Mouse (Mus musculus): ENCODE results near the gene Adamtsl1.

The Adamtsl1 gene

DNA sequence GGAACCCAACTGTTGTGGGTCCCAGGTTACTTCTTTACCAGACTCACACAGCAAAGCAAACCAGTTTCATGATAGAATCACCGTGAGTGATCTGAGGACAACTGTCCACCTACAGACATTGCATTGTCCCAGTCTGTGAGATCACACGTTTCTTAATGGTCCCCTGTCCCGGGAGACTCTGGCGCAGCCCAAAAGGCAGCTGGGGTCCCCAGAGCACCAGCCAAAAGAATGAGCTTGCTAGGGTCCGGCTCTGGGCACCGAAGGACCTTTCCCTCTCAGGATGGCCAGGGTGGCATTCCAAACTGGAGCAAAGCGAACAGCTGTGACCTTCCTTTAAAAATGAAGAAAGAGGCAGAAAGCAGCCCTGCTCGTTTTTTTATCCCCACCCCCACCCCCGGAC, at the start of gene Adamtsl1:
TSS of gene Adamtsl1 (plus strand) at position 381 of the 400 bp plus-strand sequence.
- no peak for DNase-seq

DNA sequence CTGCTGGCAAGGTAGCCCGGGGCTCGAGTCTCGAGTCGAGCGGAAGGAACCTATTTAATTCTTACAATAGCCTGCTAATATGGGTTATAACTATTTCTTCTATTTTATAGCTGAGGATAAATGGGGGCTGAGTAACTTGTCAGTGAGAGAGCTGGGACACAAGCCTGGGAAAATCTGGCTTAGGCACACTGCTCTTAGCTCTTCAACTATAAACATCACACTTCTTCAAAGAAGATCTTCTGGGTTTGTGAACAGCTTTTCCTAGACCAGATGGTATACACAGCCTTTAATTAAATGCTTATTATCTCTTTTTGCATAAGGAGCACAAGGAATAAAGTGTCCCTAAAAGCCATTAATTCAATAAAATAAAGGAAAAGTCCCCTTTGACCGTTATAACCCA, 30.4 kb upstream of the Adamtsl1 start:
- DNase-seq, result no peak

DNA sequence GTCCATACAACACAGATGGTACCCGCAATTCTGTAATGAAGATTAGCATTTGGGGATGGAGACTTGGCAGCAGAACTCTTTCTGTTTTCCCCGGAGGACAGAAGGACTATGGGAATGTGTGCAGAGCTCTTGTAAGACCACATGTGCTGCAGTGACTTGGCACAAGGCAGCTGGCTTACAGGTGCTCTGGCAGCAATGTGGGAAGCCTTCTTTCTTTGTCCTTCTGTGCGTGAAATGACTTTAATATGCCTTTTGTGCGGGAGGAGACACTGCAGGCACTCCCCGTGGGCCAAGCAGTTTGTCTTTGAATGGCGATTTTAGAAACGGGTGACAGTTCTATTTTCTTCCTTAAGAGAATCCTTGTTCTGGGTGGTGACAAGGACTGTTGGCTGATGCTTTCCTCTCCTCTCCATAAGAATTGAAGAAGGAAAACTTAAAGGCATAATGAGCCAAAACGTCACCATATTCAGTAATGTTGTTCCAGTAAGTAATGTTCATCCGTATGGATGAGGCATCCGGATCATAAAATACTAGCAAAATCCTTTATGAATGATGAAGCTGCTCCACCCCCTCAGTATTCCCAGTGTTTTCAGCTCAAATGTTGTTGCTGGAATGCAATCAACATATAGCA, 27.5 kb upstream of the Adamtsl1 start:
- DNase-seq, result no peak

DNA sequence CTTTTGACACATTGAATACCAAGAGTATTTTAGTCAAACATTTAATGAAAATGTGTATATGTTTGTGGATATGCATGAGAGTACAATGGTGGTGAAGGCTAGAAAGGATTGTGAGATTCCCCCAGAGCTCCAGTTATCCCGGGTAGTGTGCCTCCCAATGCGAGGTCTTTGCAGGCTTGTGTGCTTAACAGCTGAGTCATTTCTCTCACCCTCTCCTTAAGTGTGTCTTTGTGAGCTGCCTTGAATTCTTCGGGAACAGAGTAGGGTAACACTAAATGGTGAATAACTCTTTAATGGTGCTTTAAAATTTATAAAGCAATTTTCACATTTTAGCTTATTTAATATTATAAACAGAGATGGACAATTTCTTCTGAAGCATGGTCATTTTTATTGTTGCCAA, 8.3 kb upstream of the Adamtsl1 start:
- DNase-seq, result no peak

DNA sequence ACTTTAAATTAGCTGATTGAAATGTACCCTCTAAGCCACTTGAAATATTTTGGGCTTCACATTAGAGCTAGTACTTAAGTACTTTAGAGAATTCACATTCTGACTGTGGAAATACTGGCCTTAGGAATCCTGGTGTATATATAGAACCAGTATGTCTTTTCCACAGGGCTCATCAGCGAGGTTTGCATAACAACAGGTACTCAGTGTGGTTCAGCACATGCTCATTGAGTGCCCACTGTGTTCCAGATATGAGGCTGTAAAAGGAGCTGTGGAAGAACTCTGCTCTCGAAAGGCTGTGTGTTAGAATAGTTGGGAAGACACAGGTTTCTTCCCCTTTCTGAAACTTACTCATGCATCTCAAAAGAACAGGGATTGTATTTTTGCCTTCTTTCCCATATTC, 7.0 kb upstream of the Adamtsl1 start:
- no peak for DNase-seq

DNA sequence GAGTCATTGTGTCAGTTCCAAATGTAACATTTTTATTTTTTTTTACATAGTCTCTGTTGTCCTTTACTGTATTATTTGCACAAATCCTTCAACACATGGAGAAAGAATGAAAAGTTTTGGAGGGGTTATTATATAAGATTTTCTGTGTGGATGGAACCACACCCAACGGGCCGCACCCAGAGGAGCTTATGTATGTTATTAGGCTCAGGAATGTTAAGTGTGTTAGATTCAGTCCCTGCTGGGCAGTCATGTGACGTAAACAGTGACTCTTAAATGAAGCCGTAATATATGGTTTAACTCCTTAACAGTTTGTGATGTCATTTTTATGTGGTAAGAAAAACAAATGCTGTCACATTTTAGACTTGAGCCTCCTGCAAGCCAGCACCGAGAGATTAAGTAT, 6.5 kb upstream of the Adamtsl1 start:
- no peak for DNase-seq

DNA sequence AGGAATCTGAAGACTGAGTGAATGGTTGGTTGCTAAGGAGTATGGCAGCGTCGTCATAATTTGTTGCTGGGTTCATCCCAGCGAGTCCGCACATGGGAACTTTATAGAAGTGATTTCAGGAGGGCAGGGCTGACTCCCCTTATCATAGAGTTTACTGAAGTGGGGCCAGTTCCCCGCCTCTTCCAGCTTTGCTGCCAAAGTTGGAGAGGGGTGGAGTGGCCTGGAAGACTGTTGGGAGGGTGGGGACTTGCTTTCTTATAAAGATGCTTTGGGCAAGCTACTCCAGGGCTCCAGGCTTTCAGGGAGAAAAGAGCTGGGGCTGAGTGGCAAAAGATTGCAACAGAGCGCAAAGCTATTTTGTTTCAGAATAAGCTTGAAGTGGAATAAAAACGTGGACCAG, 684 bp upstream of the Adamtsl1 start:
- peak; percentile 17 for DNase-seq

DNA sequence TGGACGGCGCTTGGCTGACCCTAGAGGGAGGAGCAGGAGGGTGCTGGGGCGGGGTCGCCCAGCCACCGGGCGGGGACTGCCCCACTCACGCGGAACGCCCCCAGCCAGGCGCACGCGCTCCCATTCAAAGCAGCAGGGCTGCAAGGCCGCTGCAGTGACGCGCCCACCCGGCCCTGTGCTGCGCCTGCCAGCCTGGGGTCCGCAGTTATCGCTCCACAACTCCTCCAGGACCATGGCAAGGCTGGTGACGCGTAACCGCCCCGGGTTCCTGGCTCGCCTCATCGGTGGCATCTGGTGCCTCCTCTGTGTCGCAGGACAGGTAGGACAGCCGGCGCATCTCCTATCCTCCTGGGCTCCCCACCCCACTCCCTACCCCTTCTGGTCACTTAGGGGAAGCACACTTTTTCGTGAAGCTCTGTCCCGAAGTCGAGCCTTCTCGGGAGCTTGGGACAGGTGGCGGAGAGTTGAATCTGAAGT, 271 bp downstream of the Adamtsl1 start:
- DNase-seq, result peak; percentile 39

DNA sequence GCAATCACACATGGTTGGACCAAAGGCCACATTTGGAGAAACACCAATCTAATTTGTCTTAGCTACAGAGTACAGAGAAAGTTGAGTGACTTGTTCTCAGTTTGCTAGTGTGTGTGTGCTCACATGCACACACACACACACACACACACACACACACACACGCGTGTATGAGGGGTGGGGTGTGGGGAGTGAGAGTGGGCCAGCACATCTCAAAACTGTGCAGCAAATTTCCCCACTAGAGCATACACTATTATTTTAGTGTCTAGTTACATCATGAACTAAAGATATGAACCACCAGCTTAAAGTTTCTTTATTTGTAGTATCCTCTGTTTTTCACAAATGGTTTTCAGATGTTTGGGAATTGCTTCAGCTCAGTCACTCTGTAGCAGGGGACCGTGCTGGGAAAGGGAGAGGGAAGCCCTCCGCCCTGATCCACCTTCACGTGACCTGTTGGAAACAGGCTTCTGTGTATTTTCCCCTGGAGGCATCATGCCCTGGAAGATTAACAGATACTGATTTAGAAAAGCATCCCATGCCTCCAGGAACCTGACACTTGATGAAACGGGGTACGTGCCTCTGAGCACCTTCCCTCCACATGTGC, 13.1 kb downstream of the Adamtsl1 start:
- no peak for DNase-seq

DNA sequence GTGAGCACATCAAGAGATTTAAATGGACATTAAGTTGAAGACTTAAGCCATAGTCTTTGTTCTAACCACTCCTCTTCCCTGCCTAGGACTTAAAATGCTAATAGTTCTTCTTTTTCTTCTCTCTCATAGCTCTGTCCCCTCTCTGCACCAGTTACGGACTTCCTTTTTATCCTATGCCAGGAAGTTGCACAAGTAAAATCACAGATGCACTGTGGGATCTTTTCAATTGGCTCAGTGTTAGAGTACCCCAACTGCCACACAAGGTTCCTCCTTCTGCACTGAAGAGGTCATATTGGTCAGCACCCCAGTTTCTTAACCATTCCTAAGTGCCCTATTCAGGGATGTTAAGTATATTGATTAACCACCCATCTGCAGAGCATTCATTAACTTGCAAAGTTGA, 15.9 kb downstream of the Adamtsl1 start:
- DNase-seq, result no peak

DNA sequence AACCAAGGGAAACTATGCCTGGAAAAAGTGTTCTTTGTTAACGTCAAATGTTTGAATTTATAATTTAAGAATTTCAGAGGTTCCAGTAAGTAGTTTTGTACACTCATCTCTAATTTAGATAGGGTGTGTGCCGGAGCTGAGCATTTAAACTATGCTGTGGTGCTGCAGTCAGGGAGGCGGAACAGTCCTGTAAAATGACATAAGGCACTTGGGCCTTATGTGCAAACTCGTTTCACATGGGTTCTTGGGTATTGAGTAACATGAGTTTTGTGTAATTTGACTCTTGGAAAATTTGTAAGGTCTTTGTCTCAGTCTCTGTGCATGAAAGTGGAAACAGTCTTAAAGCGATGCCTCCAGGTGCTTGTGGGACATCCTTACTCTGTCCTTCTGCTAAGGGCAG, 25.7 kb downstream of the Adamtsl1 start:
- DNase-seq, result no peak

DNA sequence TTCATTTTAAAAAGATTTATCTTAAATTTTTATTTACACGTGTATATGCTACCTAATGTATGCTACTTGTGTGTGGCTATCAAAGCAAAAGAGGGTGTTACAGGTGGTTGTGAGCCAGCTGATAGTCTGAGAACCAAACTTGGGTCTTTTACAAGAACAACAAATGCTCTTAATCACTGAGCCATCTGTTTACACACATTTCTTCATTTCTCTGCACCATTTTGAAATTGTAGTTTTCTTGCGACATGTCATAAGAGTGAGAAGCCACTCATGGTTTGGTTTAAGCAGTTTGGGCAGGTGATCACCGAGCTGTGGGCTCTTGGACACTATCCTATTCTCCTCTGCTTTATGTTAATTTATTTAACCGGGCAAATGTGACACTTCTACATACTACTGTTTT, 29.2 kb downstream of the Adamtsl1 start:
- no peak for DNase-seq

DNA sequence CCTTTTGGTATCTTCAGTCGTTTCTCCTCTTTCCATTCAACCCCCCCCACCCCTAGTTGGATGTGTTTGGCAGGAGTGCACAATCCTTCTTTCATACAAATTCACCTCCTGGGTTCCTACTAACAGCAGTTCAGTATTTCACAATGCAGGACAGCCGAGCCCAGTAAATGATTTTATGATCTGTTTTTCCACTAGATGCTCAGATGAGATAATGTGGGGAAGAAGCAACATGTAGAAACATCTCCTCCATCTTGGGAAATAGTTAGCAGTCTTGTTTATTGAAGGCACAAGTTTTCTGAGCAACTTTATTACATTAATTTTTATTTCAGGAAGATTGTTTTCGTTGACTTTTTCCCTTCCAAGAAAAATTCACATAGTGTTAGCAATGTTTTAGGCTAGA, 40.7 kb downstream of the Adamtsl1 start:
- no peak for DNase-seq

DNA sequence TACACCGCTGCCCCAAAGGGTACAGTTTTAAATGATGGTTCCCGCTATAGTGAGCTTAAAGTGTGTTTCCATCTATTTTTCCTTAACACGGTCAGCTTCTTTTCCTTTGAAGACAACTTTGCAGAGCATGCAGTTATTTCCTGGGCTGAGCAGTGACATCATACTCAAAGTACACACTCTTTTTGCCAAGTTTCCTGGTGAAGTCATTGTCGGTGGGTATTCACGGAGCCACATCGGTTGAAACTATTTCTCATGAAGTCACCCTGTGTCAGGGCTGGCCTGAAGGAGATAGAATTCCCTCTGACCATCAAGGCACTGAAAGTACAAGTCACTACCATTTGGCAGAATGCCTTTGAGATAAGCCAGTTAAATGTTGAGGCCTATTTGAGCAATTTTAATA, 45.8 kb downstream of the Adamtsl1 start:
- DNase-seq, result no peak

DNA sequence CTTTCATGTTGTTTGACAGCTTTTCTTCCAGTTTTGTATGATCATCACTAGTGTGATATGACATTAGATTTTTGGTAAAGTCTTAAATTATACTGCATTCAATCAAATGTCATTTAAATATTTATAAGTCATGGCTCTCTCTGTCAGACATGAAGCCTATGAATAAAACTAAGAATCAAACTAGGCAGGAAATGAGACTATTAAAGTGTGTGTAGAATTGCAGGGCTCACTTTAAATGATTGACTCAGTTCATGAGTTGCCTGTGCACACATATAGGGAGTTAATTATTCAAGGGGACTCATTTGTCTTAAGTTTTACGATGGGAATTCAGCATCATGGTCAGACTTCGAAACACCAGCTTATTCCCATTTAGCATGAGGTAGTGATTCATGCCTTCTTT, 71.5 kb downstream of the Adamtsl1 start:
- DNase-seq, result no peak

DNA sequence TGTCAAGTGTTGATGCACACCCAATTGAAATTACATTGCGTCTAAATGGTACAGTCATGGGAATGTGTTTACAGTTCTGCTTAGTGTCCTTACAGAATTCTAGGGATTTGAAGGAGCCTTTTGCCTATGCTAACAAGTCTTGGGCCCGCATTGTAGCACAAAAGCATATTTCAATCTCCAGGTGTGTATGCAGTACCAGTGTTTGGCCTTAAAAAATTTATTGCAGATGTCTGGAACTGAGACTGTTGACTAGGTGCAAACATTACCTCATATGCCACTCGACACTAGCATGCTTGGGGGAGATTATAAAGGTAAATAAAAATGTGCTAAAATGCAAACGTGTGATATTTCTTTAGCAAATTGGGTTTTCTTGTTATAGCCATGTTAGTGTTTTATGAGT, 75.0 kb downstream of the Adamtsl1 start:
- DNase-seq, result no peak

DNA sequence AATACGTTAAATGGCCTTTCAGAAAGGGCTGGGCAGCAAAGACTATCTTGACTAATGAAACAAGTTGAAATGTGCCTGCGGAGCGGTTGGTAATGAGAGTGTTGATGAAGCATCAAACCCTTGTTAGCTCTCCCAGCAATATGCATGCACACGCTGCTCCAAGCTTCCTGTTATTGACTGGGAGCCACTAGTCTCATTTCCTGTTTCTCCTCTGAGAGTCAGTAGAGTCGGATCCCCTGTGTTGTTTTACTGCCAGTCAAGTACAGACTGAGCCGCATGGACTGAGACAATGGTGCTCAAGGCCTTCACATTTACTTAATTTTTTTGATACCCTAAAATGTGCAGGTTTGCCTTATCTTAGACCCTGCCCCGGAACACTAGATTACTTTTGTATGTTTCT, 77.1 kb downstream of the Adamtsl1 start:
- no peak for DNase-seq

DNA sequence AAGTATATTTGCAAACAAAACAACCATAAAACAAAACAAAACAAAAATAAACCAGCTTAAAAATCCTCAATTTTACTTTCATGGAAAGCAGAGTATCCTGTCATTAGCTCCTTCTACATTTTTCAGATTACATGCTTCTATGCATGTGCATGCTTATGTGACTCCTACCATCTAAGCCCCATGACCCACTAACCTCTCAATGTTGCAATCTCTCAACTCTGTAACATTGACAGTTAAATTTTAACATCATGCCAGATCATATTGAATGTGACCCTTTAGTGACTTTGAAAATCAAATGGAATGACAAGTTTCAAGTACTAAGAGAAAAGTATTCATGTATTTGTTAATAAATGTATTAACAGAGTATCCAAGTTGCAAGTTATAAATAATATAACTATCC, 80.2 kb downstream of the Adamtsl1 start:
- DNase-seq, result no peak

DNA sequence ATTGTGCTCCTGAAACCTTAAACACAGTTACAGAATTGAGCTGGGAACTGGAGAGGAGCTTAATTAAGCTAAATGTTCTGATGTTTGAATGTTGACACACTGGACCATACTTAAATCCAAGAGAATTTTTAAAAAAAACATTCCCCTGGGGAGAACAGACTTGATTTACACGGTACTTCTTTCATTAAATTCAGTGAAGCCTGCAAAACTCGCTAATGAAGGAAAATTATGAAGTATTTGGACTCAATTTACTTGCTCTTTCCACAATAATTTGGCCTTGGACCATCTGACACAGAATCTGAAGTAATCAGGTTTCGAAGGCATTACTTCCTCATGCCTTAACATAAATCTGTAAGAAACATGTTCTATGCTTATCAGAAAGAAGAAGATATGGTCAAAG, 99.4 kb downstream of the Adamtsl1 start:
- no peak for DNase-seq

DNA sequence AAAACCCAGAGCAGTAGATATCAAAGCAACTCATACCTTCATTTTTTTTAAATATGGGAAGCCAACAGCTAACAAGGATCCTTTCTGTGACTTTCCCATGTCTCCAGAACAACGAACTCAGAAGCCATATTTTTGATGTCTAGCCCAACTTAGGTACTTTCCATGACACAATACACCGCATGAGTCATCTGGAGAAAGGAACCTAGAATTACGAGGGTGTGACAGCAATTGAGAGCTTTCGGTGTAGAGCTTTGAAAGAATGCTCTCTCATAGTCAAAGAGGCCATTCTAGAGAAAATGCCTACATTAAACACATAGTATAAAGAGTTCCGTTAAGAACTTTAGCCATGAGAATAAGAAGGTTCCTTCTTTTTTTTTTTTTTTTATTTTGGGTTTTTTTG, 104.8 kb downstream of the Adamtsl1 start:
- DNase-seq, result no peak

DNA sequence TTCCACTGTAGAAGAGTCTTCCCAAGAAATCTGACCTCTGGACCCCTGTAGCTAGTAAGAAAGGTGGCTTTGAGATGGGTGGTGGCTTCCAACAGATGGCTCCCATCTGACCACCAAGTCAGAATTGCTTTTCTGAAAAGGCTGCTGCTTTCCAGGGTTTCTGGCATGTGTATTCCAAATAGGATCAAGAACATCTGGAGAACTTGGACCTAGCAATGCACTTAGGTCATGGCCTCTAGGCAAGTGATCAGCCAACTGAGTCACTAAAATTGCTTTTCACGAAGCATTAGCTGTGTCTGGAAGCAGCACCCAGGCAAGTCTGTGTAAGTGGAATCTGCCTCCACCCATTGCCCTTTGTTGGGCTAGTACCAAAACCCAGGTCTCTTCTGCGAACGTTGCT, 105.3 kb downstream of the Adamtsl1 start:
- DNase-seq, result no peak

DNA sequence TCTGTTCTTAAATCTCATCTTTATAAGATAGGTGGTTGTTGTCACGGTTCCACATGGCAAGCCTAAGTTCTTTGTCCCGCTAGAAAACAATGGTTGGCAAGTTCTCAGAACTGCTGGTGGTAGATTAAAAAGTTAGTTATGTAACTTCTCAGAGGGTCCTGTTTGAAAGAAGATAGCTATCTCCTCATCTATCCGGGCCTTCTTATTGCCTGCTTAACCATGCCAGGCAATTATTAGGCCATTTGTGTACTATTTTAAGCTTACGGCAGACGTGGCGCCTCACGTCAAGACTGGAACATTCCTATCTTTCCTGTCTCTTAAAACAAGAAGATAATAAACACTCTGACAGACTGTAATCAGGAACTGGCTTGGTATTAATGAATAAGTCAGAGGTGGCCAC, 115.4 kb downstream of the Adamtsl1 start:
- no peak for DNase-seq

DNA sequence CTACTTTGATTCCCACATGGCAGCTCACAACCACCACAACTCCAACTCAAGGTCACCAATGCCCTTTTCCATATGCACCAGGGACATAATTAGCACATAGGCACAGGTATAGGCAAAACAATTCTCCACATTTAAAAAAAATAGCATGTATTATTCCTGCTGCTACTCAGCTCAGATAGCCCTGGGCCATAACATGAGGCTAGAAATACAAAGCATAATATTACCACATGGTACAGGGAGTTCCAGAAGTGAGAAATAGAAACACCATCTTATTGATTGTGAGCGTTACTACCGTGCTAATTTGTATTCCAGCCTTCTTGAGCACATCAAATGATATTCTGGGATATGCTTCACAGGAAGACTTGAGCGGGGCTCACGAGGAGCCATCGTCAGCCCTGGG, 155.3 kb downstream of the Adamtsl1 start:
- no peak for DNase-seq

DNA sequence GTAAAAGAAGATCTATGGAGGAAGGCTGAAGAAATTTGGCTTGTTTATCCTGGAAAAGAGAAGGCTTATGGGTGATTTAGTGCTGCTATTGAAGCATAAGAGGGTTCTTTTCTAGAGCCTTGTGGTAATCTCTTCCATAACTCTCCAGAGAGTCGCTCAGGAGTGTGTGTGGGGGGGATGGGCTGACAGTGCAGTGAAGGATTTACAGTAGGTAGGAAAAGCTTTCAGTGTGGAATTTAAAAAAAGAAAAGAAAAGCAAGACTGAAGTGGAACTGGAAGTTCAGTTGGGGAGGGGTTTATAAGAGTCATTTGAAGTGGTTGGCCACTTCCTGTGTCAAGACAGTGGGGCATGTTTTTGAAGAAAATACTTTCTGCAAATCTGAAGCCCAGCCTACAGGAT, 155.8 kb downstream of the Adamtsl1 start:
- no peak for DNase-seq

DNA sequence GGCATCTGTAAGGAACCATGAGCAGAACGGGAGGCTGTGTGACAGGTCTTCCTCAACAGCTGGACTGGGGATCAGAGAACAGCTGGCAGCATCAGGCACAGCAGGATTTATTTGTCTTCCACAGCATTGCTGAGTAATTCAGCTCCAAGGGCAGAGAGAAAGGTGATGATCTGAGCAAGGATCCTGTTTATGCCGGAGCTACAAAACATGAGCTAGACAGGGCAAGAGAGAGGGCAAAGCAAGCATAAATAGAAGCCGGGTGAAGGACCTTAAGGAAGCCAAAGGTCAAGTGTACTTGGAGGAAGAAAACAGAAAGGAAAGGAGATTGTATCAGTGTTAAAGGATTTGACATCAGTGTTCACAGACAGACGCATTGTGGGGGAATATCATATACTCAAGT, 158.3 kb downstream of the Adamtsl1 start:
- DNase-seq, result no peak
